Mouse (Mus musculus) embryonic facial prominence, embryonic 15.5 days (tissue): ENCODE measurements around the gene Oard1. TPM values are rescaled to one million over a fixed set of nuclear protein-coding genes. Genes with fewer than 3 reads are reported as not detected.

Source experiments
- ATAC-seq: fragments of 200-750 bp; cut with Nextera tagmentation; 2 replicates; pipeline ENCODE4 v1.8.0; 2017; ENCODE audit warnings: low read depth, moderate TSS enrichment; ENCODE audit not compliant: insufficient number of reproducible peaks, low FRiP score, low TSS enrichment
- H3K27ac ChIP-seq: fragments of 300-500 bp; sonication (generic); replicated peaks from 2 replicates; pipeline ENCODE4 v1.5.1; 2015; ENCODE audit warnings: mild to moderate bottlenecking, inconsistent platforms
- H3K27me3 ChIP-seq: fragments of 300-500 bp; sonication (generic); 2 replicates; pipeline ENCODE4 v1.6.1; 2015; ENCODE audit warnings: inconsistent platforms
- H3K36me3 ChIP-seq: fragments of 300-500 bp; sonication (generic); 2 replicates; pipeline ENCODE4 v1.6.1; 2015; ENCODE audit warnings: mild to moderate bottlenecking, inconsistent platforms
- H3K4me1 ChIP-seq: fragments of 300-500 bp; sonication (generic); 2 replicates; pipeline ENCODE4 v1.6.1; 2015; ENCODE audit warnings: inconsistent platforms
- H3K4me2 ChIP-seq: fragments of 300-500 bp; sonication (generic); replicated peaks from 2 replicates; pipeline ENCODE4 v1.6.1; 2015; ENCODE audit warnings: mild to moderate bottlenecking, inconsistent platforms
- H3K4me3 ChIP-seq: fragments of 300-500 bp; sonication (generic); replicated peaks from 2 replicates; pipeline ENCODE4 v1.5.1; 2015; ENCODE audit warnings: mild to moderate bottlenecking, inconsistent platforms
- H3K9ac ChIP-seq: fragments of 300-500 bp; sonication (generic); 2 replicates; pipeline ENCODE4 v1.6.1; 2015; ENCODE audit warnings: inconsistent platforms
- H3K9me3 ChIP-seq: fragments of 300-500 bp; sonication (generic); replicated peaks from 2 replicates; pipeline ENCODE4 v1.6.1; 2016; ENCODE audit warnings: inconsistent platforms
- WGBS: fragments of 180-500 bp; shearing (Covaris S2); methylation state at CpG from one replicate; pipeline ENCODE4 v1.1.7; 2015; 5-methylcytosine and 5-hydroxymethylcytosine counted together
- polyA plus RNA-seq: library from polyadenylated mRNA; unstranded; fragments of >200 nt; fragmentation: Nextera tagmentation; extraction: Ambion mirVana; gene quantifications from 2 replicates; pipeline ENCODE4 v1.2.1, GENCODE M21; 2015

Oard1 gene
- polyA plus RNA-seq, 1 experiment from 2014 or later = 46.5 TPM

DNA sequence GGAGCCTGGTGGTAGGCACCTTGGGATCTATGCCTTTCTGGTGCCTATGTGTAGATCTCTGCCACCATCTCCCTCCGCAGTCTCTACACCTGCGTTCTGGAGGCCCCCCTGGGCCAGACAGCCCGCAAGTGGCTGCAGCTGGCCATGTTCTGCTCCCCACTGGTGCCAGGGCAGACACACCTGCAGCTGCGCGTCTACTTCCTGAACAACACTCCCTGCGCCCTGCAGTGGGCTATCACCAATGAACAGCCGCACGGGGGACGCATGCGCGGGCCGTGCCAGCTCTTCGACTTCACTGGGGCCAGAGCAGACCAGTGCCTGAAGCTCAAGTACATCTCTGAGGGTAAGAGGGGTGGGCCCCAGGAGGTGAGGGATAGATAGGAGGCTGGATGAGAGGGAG, 52.3 kb downstream of the Oard1 start:
- H3K27ac ChIP-seq = no peak overlapping the region
- 93% methylated on average over 13 of the region's 13 CpGs for WGBS
- H3K9me3 ChIP-seq = no peaks in the 10 kb centered on the region
- H3K36me3 ChIP-seq = no peaks in the 10 kb centered on the region
- peaks cover 2% of the 10 kb centered on the region for H3K27me3 ChIP-seq
- H3K4me2 ChIP-seq = no peak overlapping the region
- 0 out of 2 replicates have a peak, but pooled peaks cover 1% of the 10 kb centered on the region for H3K4me1 ChIP-seq
- ATAC-seq = no peak
- no peak overlapping the region for H3K9ac ChIP-seq
- H3K4me3 ChIP-seq = no peak overlapping the region

DNA sequence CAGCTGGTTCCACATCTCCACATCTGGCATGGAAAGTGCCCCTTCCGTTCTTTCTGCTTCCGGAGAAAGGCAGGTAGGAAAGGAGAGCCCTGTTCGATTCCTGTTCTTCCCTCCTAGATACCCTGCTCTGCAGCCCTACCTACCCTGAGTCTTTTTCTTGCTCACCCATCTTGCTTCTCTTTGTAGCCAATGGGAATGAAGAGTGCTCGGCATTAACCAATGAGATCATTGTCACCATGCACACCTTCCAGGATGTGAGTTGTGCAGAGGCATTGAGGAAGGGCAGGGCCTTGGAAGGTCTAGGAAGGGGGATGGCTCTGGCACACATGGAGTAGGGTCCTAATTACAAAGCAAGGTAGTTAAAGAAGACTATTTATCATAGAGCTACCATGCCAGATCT, 53.6 kb downstream of the Oard1 start:
- 91% methylated on average over 4 of the region's 4 CpGs for WGBS
- Histone ChIP-seq H3K27me3 (peaks cover 6% of the 10 kb centered on the region), H3K9me3 (no peaks in the 10 kb centered on the region), H3K4me2 (no peak overlapping the region), H3K36me3 (no peaks in the 10 kb centered on the region), H3K4me3 (no peak overlapping the region), H3K4me1 (0 out of 2 replicates have a peak, but pooled peaks cover 5% of the 10 kb centered on the region), H3K9ac (no peak overlapping the region), H3K27ac (no peak overlapping the region)
- ATAC-seq = no peak

Other genes with a start within 250 kb of the Oard1 start
- 0.35 TPM in 1 of 2 replicates, not detected in the other for gene A530064D06Rik, start 242.7 kb upstream of the Oard1 start, polyA plus RNA-seq
- 0.11 TPM in 1 of 2 replicates, not detected in the other for gene Trem1, start 177.2 kb upstream of the Oard1 start, polyA plus RNA-seq
- not detected in 2 replicates for gene Trem3, start 162.2 kb upstream of the Oard1 start, polyA plus RNA-seq
- 0.15 and 0.42 TPM in 2 replicates for gene Treml4, start 145.7 kb upstream of the Oard1 start, polyA plus RNA-seq
- gene Treml2, start 110.5 kb upstream of the Oard1 start, polyA plus RNA-seq = 0.05 and 0.13 TPM in 2 replicates
- gene B430306N03Rik, start 93.9 kb upstream of the Oard1 start, polyA plus RNA-seq = 0.24 and 0.27 TPM in 2 replicates
- gene Trem2, start 63.6 kb upstream of the Oard1 start, polyA plus RNA-seq = 4.3 and 5.8 TPM in 2 replicates
- 0.98 and 1.0 TPM in 2 replicates for gene Treml1, start 50.1 kb upstream of the Oard1 start, polyA plus RNA-seq
- gene Nfya, start 108 bp upstream of the Oard1 start, polyA plus RNA-seq = 14.2 TPM in 2 replicates
- gene Apobec2, start 22.9 kb downstream of the Oard1 start, polyA plus RNA-seq = 25.7 and 38.4 TPM in 2 replicates
- gene Tspo2, start 41.5 kb downstream of the Oard1 start, polyA plus RNA-seq = 1.6 and 2.4 TPM in 2 replicates
- gene Unc5cl, start 44.9 kb downstream of the Oard1 start, polyA plus RNA-seq = 0.43 TPM in 1 of 2 replicates, not detected in the other